Mouse (Mus musculus) cerebellum, adult 11-12 months (tissue): ENCODE results near the gene A130010J15Rik.

Experiments
- DNase-seq: peaks from one replicate; pipeline ENCODE4 v3.0.0; 2022

A130010J15Rik gene

DNA sequence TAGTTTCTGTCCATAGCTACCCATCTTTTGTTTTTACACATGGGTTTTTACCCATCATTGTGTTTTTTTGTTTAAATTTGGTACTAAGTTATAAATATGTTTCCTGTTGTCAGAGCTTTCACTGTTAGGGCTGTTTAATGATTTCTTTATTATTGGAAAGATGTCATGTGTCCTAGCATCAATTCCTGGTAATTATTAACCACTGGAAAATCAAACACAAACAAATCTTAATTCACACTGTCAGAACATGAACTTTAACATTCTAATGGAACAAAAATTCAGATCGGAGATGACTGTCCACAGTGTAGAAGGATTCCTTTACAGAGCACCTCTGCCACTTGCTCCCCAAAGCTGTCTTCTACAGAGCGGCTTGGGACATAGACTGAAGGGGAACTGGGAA lies 37.6 kb downstream of the A130010J15Rik start:
- no peak for DNase-seq

DNA sequence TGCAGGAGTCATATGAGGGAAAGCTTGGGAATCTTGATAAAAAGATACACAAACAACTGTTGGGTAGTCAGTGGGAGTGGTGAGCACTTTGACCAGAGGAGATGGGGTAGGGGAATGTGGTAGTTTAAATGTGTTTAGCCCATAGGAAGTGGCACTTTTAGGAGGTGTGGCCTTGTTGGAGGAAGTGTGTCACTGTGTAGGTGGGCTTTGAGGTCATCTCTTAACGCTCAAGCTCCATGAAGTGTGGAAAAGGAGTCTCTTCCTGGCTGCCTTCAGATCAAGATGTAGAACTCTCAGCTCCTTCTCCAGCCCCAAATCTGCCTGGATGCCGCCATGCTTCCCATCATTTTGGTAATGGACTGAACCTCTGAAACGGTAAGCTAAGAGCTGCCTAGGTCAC lies 39.7 kb downstream of the A130010J15Rik start, which contains the start of gene Lamb3:
Gene Lamb3 (plus strand): TSS at position 197 of the 400 bp plus-strand sequence.
- no peak for DNase-seq

DNA sequence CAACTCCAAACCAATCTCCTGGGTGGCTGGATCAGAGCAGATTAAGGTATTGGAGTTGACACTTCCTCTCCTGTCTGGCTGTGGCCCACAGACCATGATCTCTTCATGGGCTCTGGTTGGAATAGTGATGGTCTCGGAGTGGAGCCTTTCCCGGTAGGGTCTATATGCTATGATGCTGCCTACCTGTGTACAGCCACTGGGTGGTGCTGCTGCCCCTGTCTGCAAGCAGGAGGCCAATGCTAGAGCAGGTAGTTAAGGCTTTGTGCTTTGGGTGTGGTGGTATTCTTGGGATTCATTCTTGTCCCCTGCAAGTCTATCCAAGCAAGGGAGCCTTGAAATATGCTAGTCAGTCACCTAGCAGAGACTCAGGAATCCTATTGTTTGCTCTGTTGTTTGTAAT lies 40.3 kb downstream of the A130010J15Rik start:
- DNase-seq: peak; percentile 18

DNA sequence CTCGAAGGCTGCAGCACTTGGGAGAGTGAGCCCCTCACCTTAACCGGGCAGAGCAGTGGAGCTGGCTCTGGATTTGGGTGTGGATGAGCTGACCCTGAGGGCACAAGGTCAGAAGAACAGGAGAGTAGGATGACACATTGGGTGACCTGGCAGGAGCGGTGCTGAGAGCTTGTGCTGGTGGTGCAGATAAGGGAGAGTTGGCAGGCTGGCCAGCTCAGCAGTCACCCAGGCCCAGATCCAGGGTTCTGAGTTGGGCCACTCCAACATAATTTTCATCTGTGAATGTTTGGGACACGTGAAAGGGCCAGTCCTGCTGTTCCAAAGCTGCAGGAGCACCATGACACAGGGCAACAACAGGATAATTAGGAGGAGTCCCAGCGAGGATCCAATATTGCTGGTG lies 43.5 kb downstream of the A130010J15Rik start:
- no peak for DNase-seq

DNA sequence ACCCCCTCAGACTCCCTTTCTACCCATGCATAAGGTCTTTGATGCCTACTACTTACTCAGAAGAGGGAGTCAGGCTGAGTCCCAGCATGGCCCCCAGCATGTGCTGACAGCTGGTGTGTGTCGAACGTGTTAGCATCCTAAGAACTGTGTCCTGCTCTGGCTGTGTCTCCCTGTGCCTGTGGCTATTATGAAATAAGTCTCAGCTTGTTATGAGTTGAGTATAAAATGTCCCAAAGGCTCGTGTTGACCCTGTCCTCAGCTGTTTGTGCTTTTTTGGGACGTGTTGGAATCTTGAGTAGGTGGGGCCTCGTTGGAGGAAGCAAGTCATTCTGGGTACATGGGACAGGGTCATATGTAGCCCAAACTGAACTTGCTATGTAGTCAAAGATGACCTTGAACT lies 46.2 kb downstream of the A130010J15Rik start:
- DNase-seq: no peak

DNA sequence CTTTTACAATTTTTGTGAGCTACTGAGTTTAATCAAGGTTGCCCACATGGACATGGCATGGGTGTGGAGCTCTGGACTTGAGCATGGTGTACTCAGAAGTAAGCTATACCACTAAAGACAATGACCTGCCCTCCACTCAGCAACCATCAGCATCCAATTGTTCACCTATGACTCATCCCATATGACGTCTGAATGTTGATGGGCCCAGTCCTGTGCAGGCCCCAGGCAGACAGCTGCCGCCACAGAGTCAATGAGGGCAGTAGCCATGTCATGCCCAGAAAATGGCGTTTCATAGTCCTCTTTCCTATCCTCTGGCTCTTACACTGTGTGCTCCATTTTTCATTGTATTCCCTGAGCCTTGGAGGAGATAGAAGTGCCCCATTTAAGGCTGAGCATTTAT lies 48.2 kb downstream of the A130010J15Rik start:
- no peak for DNase-seq

DNA sequence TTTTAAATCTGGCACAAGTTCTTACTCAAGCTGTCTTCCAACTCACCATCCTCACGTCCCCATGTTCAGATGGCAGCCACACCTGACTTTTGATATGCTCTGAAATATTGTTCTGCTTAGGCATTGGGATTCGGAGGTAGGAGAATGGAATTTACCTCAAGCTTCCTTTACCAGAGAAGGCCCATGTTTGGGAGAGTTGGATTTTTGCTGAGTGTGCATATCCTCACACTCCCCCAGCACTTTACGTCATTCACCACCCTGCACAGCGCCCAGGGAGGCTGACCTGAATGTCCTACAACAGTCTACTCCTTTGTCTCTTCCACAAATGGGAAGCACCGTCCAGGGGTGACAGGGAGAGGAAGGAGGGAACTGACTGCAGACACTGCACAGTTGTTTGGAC lies 52.6 kb downstream of the A130010J15Rik start:
- no peak for DNase-seq

DNA sequence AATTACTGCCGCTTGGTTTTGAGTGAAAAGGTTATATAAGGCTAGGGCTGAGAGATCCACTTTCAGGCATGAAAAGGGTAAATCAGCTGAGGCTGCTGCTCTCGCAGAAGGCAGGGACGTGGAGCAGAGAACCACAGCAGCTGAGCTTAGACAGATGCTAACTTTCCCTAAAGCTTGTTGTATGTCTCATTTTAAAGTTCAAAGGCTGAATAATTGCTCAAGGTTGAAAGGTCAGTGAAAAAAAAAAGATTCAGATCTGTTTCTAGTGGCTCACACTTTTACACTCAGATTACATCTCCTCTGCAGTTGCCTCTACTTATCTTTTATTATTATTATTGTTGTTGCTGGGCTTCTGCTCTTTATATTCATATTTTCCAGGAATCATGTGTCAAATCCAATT lies 57.7 kb downstream of the A130010J15Rik start:
- DNase-seq: no peak

DNA sequence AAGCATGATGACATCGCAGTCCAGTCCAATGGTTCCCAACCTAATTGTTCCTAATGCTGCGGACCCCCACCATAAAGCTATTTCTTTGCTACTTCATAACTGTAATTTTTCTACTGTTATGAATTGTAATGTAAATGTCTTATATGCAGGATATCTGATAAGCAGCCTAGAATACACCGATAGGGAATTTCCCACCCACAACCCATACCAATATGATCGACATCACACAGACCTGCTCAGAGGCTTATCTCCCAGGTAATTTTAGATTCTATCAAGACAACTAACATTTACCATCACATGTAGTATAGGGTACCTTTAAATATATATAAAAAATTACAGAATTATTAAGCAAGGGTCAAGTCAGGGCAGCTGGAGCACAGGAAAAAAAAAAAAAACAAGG lies 58.3 kb downstream of the A130010J15Rik start:
- DNase-seq: no peak

DNA sequence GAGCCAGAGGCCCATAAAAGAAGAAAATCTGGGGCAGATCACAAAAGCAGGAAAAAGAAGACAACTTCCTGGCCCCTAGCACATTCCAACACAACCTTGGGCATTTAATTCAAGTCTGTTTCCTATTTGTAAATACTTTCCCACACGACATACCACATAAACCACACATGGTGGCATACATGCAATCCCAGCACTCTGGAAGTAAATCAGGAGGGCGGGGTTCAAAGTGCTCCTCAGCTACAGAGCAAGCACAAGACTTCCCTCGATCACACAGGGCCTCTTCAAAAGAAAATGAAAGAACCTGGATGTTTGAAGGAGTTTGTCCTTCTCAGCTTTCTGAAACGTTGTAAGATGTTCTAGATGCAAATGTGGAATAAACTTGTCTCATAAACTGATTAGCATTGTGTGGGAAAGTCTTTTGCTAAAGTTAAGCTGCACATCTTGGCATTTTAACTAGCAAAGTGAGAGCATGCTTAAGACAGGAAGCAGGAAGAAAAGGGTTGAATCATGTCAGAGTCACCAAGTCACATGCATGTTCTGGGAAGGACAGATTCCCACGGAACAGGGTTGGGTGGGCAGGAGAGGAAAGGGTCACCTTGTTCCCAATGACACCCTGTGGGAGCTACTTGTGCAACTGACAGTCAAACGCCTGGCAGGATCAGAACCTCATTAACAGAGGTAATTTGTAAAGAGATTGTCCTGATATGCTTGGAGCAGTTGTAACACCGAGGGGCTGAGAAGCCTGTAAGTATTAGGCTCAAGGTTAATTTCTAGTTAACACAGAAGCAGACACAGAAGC lies 59.1 kb downstream of the A130010J15Rik start:
- DNase-seq: no peak
